Mouse (Mus musculus): ENCODE data around the gene Tspan7. TPM values are rescaled to one million over a fixed set of nuclear protein-coding genes. Genes with fewer than 3 reads are reported as not detected.

Gene Tspan7
- 64.3 TPM for polyA plus RNA-seq (2014; fragmentation: Illumina TruSeq; extraction: RNeasy Lipid Tissue Mini Kit (QIAGEN cat#74804); ENCODE audit: low replicate concordance)

GRCm38 (mm10) chrX:10484872-10485569 is at the start of gene Tspan7:
Tspan7 (plus strand) TSS chrX:10485158.

Other genes starting within 250 kb of the Tspan7 start
- 525 TPM for gene Otc, start 232.9 kb upstream of the Tspan7 start, polyA plus RNA-seq (2014; fragmentation: Illumina TruSeq; extraction: RNeasy Lipid Tissue Mini Kit (QIAGEN cat#74804); ENCODE audit: low replicate concordance)
- 8.7 TPM for gene Mid1ip1, start 229.9 kb downstream of the Tspan7 start, polyA plus RNA-seq (2014; fragmentation: Illumina TruSeq; extraction: RNeasy Lipid Tissue Mini Kit (QIAGEN cat#74804); ENCODE audit: low replicate concordance)

All from small intestine, adult 10 weeks (tissue).